Mouse (Mus musculus) frontal cortex, adult 2 months (tissue): ENCODE measurements around the gene Gatd1. TPM values are rescaled to one million over a fixed set of nuclear protein-coding genes. Genes with fewer than 3 reads are reported as not detected.
"Not testable (repeated sequence)": the region's sequence is repeated elsewhere in the genome, so short reads cannot be mapped to it uniquely, and the experiment has no call there.

Experiments used
- DNase-seq, 2 experiments: peaks; one replicate each; pipeline ENCODE4 v3.0.0; 2022; ENCODE audit warnings: low spot score in 1 of 2; ENCODE audit errors: extremely low spot score in 1 of 2
- polyA plus RNA-seq: library from polyadenylated mRNA; depleted of rRNA; stranded (reverse); fragments of >200 nt; gene quantifications from 2 replicates; pipeline ENCODE4 v1.2.3, GENCODE M21; 2012; rRNA removed

The Gatd1 gene
- polyA plus RNA-seq: 49.9 and 55.6 TPM in 2 replicates

- peak; percentile 96 to 99 for DNase-seq
Measured at GRCm38 (mm10) chr7:141413809-141414584, at the start of gene Gatd1. Gene Gatd1 (minus strand): TSS chr7:141414136.

GRCm38 (mm10) chr7:141462333-141462821 is 48.4 kb upstream of the Gatd1 start:
- DNase-seq: no peak

GRCm38 (mm10) chr7:141461521-141462332 is 47.8 kb upstream of the Gatd1 start:
- DNase-seq: no peak

- no peak for DNase-seq
Measured at GRCm38 (mm10) chr7:141460391-141461113, 46.6 kb upstream of the Gatd1 start, which contains the start of gene Cracr2b. Gene Cracr2b (plus strand): TSS chr7:141461094.

- no peak for DNase-seq
Measured at GRCm38 (mm10) chr7:141460001-141460390, 46.1 kb upstream of the Gatd1 start.

- DNase-seq: no peak
Measured at GRCm38 (mm10) chr7:141459301-141459711, 45.4 kb upstream of the Gatd1 start.

GRCm38 (mm10) chr7:141458661-141459060 is 44.7 kb upstream of the Gatd1 start:
- DNase-seq: no peak

GRCm38 (mm10) chr7:141457986-141458660 is 44.2 kb upstream of the Gatd1 start:
- no peak for DNase-seq

- no peak for DNase-seq
Measured at GRCm38 (mm10) chr7:141457236-141457635, 43.3 kb upstream of the Gatd1 start.

GRCm38 (mm10) chr7:141456739-141457138 is 42.8 kb upstream of the Gatd1 start:
- no peak for DNase-seq

- DNase-seq: no peak
Measured at GRCm38 (mm10) chr7:141455610-141456314, 41.8 kb upstream of the Gatd1 start.

GRCm38 (mm10) chr7:141454967-141455551 is 41.1 kb upstream of the Gatd1 start, which contains the start of gene Pnpla2:
Gene Pnpla2 (plus strand): TSS chr7:141455198.
- peak; percentile 82 to 93 for DNase-seq

- no peak for DNase-seq
Measured at GRCm38 (mm10) chr7:141453636-141454035, 39.7 kb upstream of the Gatd1 start.

GRCm38 (mm10) chr7:141451928-141452327 is 38.0 kb upstream of the Gatd1 start:
- no peak for DNase-seq

- DNase-seq: peak; percentile 91 to 96
Measured at GRCm38 (mm10) chr7:141447110-141447991, 33.4 kb upstream of the Gatd1 start, which contains the start of gene Rplp2. Gene Rplp2 (plus strand): TSS chr7:141447370.

- DNase-seq: not testable (repeated sequence)
Measured at GRCm38 (mm10) chr7:141446374-141446773, 32.4 kb upstream of the Gatd1 start.

- no peak for DNase-seq
Measured at GRCm38 (mm10) chr7:141443828-141444237, 29.9 kb upstream of the Gatd1 start, which contains the start of gene Pidd1. Gene Pidd1 (minus strand): TSS chr7:141444025.
